Mouse (Mus musculus) naive thymus-derived CD4-positive, alpha-beta T cell, adult 5 months (primary cell): ENCODE results near the gene Ubfd1. TPM values are rescaled to one million over a fixed set of nuclear protein-coding genes. Genes with fewer than 3 reads are reported as not detected.

Source experiments
- polyA plus RNA-seq: library from polyadenylated mRNA; unstranded; fragments of 100-300 nt; shearing (Covaris generic); gene quantifications from one replicate; pipeline ENCODE4 v1.2.1, GENCODE M21; 2017

Ubfd1 gene
- polyA plus RNA-seq = 55.6 TPM

DNA sequence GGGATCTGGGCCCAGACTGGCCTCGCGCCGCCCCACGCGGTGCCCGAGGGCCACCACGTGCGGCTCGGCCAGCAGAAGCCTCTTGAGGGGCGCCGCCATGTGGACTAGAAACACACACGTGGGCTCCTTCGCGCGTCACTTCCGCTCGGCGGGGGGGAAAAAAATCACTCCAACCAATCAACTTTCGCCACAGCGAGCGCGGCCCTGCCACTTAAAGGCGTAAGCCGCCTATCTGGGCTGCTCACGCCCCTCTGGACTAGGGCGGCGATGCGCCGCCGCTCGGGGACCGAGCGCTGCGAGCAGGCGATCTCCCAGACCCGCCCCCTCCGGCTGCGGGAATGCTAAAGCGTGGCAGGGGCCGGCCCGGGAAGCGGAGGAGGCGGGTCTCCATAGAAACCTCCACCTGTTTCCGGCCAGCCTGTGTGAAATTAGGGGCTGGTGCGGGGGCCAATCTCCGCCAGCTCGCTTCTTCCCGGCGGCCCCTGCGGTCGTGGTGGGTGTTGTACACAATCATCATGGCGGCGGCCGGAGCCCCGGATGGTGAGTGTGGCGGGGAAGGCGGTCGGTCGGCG, at the start of gene Ubfd1, which contains the start of gene Ears2:
Ubfd1 (plus strand) TSS at position 231 of the 572 bp plus-strand sequence.
Ears2 (minus strand) TSS at position 319 of the 572 bp plus-strand sequence.

DNA sequence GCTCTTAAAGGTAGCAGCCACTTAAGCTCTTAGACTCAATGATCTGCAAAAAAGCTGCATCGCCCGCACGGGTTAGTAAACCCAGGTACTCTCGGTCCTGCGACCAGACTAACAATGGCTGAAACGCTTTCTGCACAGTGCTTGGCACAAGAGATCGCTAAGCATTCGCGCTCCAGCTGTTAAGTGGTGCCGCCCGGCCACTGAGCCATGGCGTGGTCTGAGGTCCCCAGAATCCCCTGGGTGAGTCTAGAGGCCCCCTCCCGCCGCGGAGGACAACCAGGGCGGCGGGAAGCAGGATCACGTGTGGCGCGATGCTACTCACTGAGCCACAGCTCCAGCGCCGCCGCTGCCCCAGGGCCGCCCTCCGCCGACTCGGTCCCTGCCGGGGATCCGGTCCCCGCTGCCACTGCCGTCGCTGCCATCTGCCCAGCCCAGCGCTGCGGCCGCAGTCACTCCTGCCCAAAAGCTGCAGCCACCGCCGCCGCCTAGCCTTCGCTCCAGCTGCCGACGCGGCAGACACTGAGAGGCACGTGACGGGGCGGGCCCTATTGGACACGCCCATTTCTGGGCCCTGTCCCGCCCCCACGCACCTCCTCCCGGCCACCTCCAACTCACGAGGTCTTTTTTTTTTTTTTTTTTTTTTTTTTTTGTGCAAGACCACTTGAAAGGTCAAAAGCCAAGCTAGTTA, 46.2 kb upstream of the Ubfd1 start, which contains the start of gene Gga2:
Gga2 (minus strand) TSS at position 556 of the 688 bp plus-strand sequence.

DNA sequence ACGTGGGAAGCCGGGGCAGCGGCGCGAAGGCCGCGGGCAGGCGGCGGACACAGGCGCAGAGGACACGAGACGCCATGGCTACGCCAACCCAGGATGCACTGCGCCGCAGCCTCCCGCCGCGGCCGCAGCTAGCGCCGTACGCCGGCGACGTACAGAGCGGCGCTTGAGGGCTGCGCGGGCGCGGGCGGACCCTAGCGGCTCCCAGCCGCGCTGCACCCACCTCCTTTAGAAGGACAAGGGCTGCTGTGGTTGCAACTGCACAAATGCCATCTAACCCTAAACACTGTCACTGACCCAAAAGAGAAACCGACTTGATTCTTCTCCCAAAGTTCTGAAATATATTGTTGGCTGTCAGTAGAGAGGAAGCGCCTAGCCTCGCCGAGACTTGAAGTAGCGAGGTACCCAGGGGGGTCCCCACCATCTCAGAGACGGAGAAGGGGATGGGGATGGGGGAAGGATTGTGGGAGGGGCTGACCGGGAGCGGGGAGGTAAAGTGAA, 34.8 kb downstream of the Ubfd1 start, which contains the start of gene Ndufab1:
Ndufab1 (minus strand) TSS at position 140 of the 498 bp plus-strand sequence.

Other genes starting within 250 kb of the Ubfd1 start
- not detected for gene Scnn1b, start 202.1 kb upstream of the Ubfd1 start, polyA plus RNA-seq
- gene Cog7, start 85.5 kb upstream of the Ubfd1 start, polyA plus RNA-seq = 10.2 TPM
- gene Gga2, start 46.0 kb upstream of the Ubfd1 start, polyA plus RNA-seq = 14.9 TPM
- 20.8 TPM for gene Ears2, start 88 bp downstream of the Ubfd1 start, polyA plus RNA-seq
- gene Ndufab1, start 34.7 kb downstream of the Ubfd1 start, polyA plus RNA-seq = 121 TPM
- gene Palb2, start 65.8 kb downstream of the Ubfd1 start, polyA plus RNA-seq = 6.5 TPM
- 82.1 TPM for gene Dctn5, start 65.9 kb downstream of the Ubfd1 start, polyA plus RNA-seq
- gene Plk1, start 92.3 kb downstream of the Ubfd1 start, polyA plus RNA-seq = 0.98 TPM
- gene Ern2, start 119.0 kb downstream of the Ubfd1 start, polyA plus RNA-seq = not detected
- not detected for gene Chp2, start 152.3 kb downstream of the Ubfd1 start, polyA plus RNA-seq
- gene Prkcb, start 221.6 kb downstream of the Ubfd1 start, polyA plus RNA-seq = 155 TPM